Mouse (Mus musculus): ENCODE measurements around the gene Nell2. TPM values are rescaled to one million over a fixed set of nuclear protein-coding genes. Genes with fewer than 3 reads are reported as not detected.

The Nell2 gene
- 0.76 TPM for polyA plus RNA-seq (2021)

DNA sequence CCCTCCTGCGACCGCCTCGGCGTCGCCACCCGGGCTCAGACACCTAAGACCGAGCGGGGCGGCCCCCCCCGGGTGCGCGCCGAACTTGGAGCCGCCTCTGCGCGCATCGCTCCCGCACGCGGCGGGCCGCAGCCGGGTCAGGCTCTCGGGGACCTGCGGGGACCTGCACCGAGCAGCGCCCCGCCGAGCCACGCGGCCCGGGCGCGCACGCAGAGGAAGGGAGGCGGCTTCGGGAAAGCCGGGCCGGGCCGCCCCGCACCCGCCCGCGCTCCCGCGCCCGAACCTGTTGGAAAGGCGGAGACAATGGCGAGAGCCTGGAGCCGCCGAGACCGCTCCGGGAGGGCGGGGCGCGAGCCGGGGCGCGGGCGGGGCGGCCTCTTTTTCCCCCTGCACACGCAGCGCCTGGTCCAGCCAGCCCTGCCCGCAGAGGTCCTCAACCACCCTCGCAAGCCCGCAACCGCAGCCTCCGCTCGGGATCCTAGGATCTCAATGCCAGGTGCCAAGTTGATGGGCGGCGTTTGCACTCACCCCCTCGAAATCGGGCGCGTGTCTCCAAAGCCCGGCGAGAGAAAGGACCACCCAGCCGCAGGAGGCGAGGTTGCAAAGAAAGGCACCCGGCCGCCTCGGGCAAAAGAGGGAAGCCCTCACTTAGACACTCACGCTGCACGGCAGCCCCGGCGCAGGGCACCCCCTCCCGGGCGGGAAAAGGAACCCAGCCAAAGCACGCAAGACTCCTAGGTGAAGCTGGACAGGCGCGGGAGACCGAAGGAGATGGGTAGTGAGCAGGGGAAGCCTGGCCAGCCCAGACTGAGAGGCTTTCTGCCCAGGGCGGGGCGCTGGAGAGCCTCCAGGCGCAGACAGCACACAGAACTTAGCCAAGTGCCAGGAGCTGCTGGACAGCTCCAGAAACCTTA is at the start of gene Nell2:
TSS of gene Nell2 (minus strand) at position 612 of the 914 bp plus-strand sequence.
- TF ChIP-seq CTCF (IDR thresholded peaks at IDR 0.05), result peak; percentile 42

DNA sequence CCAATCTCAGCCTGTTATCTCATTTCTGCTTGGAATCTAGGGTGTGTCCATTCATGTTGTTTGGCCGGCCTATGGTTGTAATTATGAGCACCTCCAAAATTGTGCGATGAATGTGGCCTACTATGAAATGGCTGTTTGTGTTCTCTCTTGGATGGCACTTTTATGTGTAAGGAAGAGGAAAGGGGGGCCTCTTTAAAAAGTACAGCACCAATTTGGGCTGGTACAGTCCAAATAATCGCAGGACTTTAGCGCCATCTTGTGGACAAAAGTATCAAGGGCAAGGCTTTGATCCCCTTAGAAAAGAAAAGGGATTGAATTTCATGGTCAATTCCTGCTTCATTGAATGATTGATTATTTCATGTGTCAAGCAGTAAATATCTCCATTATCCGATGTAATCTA is 46.3 kb upstream of the Nell2 start:
- ATAC-seq, result no peak
- in situ Hi-C loops (cut with MboI; ENCODE audit: low pct_unique_long_range_greater_than_20kb), result loop anchor here (5.0 kb wide), 3 partner anchors 302 to 857 kb away; no protein-coding TSS in a partner anchor
- CTCF ChIA-PET, result interaction anchor here (0.7 to 3.3 kb wide), 3 partner anchors 11 to 806 kb away, joined by 3 to 21 read pairs (median 4); no protein-coding TSS in a partner anchor
- TF ChIP-seq CTCF (IDR thresholded peaks at IDR 0.05), result peak; percentile 74
- POLR2A ChIA-PET, result no interaction called here
- no peak for DNase-seq (ENCODE audit: low read depth, low spot score)
- peaks cover 25% of the 10 kb centered on the region for H3K27me3 ChIP-seq

More for the DNA sequence above, at the start of gene Nell2:
- H3K27me3 ChIP-seq, result peaks cover 37% of the 10 kb centered on the region
- in situ Hi-C loops (cut with MboI; ENCODE audit: low pct_unique_long_range_greater_than_20kb), result no loop called here
- no peak for DNase-seq (ENCODE audit: low read depth, low spot score)
- ChIA-PET CTCF (no interaction called here), POLR2A (no interaction called here)
- peak; percentile 56 for ATAC-seq

DNA sequence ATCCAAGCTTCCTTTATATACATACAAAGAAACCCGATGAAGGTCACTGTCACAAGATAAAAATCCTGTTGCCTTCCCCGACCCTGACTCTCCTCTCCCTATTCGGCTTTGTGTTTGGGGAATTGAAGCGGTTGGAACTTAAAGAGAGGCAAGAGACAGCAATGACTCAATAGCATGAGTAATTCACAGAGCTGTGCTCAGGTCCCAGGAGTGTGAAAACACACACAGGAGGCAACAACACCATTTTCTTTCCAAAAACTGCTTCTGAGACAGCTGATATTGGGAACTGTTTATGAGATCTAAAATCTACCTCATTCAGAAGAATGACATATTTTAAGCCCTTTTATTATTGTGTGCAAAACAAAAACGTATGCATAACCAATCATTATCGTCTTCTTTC is 41.2 kb upstream of the Nell2 start:
- ChIA-PET POLR2A (no interaction called here), CTCF (interaction anchor here (1.6 kb wide), 1 partner anchor 790 kb away, joined by 4 read pairs; no protein-coding TSS in a partner anchor)
- no peak for DNase-seq (ENCODE audit: low read depth, low spot score)
- ATAC-seq, result no peak
- H3K27me3 ChIP-seq, result peaks cover 11% of the 10 kb centered on the region
- no peak for TF ChIP-seq CTCF (IDR thresholded peaks at IDR 0.05)
- in situ Hi-C loops (cut with MboI; ENCODE audit: low pct_unique_long_range_greater_than_20kb), result loop anchor here (5.0 kb wide), 3 partner anchors 297 to 852 kb away; no protein-coding TSS in a partner anchor

DNA sequence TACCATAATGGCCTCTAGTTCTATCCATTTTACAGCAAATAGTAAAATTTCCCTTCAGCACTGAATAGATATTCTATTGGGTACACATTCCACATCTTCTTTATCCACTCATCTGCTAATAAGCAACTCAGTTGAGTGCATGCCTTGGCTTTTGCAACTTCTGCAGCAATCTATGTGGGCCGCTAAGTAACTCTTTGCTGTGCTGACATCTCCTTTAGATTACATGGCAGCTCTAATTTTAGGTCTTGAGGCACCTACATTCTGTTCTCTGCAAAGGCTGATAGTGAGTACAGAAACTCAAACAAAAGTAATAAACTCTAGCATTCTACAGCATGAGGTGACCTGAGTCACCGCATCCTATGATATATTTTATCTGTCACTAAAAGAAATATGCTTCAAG is 36.8 kb upstream of the Nell2 start:
- DNase-seq (ENCODE audit: low read depth, low spot score), result no peak
- POLR2A ChIA-PET, result no interaction called here
- in situ Hi-C loops (cut with MboI; ENCODE audit: low pct_unique_long_range_greater_than_20kb), result no loop called here
- no peak for TF ChIP-seq CTCF (IDR thresholded peaks at IDR 0.05)
- peaks cover 7% of the 10 kb centered on the region for H3K27me3 ChIP-seq
- ATAC-seq, result no peak
- CTCF ChIA-PET, result no interaction called here

DNA sequence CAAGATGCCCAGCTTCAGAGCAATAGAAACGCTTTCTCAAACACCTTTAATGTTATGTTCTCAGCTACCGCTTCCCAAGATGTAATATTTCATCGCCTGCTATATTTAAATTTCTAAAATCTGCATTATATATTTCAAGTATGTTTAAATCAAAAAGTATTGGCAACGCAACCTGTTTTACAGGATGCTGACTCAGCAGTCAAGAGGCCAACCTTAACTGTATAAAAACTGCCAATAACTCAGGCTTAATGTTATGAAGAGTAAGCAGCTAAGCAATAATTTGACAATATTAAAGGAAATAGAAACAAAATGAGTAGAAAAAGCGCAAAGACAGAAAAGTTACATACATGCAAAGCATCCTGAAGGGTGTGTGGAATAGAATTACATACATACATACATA is 32.9 kb upstream of the Nell2 start:
- POLR2A ChIA-PET, result no interaction called here
- ATAC-seq (no peak), DNase-seq (ENCODE audit: low read depth, low spot score) (no peak)
- H3K27me3 ChIP-seq, result peaks cover 8% of the 10 kb centered on the region
- CTCF ChIA-PET, result no interaction called here
- no peak for TF ChIP-seq CTCF (IDR thresholded peaks at IDR 0.05)
- in situ Hi-C loops (cut with MboI; ENCODE audit: low pct_unique_long_range_greater_than_20kb), result no loop called here

DNA sequence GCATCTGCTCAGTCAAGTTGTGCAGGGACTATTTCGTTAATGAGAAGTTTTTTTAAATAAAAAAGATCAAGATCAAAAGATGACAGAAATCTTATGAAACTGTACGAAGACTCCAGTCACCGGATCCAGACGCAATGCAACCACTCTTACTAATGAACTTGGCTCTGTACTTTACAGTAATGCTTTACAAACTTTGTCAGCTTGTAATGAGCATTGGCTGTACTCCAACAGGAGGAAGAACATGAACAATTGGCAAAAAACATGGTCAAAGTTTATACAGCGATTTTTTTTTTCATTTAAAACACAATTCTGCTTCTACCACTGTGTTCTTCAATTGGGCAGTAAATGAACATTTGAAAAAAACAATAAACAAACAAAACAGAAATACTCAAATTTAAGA is 21.7 kb upstream of the Nell2 start:
- no peak for ATAC-seq
- in situ Hi-C loops (cut with MboI; ENCODE audit: low pct_unique_long_range_greater_than_20kb), result no loop called here
- no peak for DNase-seq (ENCODE audit: low read depth, low spot score)
- no peak for TF ChIP-seq CTCF (IDR thresholded peaks at IDR 0.05)
- ChIA-PET POLR2A (no interaction called here), CTCF (no interaction called here)
- H3K27me3 ChIP-seq, result no peaks in the 10 kb centered on the region

DNA sequence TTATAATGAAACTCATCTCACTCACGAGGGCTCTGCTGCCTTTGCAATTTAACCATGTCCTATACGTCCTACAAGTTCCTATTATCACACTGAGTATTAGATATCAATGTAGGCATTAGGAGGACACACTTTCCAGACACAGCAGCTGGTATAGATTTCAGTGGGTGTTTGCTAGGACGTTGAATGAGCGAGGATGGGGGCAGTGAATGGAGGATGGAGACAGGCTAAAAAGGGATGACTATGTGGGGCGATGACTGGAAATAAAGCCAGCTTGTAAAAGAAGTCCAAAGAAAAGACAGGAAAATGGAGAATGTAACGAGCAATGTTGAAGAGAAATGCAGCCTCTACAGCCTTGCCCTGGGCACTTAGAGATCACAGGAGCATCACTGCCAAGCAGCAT is 14.3 kb upstream of the Nell2 start:
- DNase-seq (ENCODE audit: low read depth, low spot score) (no peak), ATAC-seq (no peak)
- in situ Hi-C loops (cut with MboI; ENCODE audit: low pct_unique_long_range_greater_than_20kb), result no loop called here
- ChIA-PET CTCF (no interaction called here), POLR2A (interaction anchor here (1.1 kb wide), 1 partner anchor 11 kb away, joined by 7 read pairs; no protein-coding TSS in a partner anchor)
- H3K27me3 ChIP-seq, result peaks cover 16% of the 10 kb centered on the region
- TF ChIP-seq CTCF (IDR thresholded peaks at IDR 0.05), result no peak

DNA sequence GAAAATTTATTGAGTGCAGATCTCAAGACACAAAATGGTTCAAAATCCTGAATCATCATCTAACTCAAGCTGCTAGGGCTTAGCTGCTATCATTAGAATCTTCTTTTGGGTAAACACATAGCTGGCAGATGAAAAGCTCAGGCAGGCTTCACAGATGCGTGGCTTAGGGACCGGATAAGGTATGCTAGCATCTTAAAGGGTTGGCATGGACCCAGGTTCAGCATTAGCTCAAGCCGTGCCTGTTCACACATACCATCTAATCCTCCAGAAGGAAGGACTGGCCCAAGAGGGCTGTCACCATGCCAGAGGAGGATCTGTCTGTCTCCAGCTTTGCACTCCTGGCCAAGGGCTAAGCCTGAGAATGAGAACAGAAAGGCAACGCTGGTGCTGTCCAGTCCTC is 8.4 kb upstream of the Nell2 start:
- CTCF ChIA-PET, result interaction anchor here (1.3 kb wide), 1 partner anchor 11 kb away, joined by 6 read pairs; no protein-coding TSS in a partner anchor
- no peak for DNase-seq (ENCODE audit: low read depth, low spot score)
- no peak for TF ChIP-seq CTCF (IDR thresholded peaks at IDR 0.05)
- in situ Hi-C loops (cut with MboI; ENCODE audit: low pct_unique_long_range_greater_than_20kb), result no loop called here
- H3K27me3 ChIP-seq, result peaks cover 17% of the 10 kb centered on the region
- POLR2A ChIA-PET, result no interaction called here
- no peak for ATAC-seq

DNA sequence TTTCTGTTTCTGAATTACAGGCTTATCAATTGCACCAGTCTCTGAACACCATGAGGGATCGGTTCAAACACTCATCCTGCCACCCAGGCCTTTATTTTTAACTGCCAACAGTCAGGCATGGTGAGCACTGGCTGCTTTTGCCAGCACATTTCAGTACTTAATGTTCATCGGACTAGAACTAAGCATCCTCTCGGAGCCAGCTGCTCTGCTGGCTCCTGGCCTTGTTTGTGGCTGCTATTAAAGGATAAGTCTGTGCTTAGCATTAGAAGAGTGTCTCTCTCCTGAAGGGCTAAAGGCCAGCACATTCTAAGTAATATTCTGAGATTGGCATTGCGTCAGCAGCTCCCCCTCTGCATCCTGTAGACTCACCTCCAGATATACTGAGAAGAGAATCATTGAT is 7.9 kb upstream of the Nell2 start:
- ATAC-seq (no peak), DNase-seq (ENCODE audit: low read depth, low spot score) (no peak)
- ChIA-PET POLR2A (no interaction called here), CTCF (interaction anchor here (1.3 kb wide), 1 partner anchor 10 kb away, joined by 6 read pairs; no protein-coding TSS in a partner anchor)
- H3K27me3 ChIP-seq, result peaks cover 17% of the 10 kb centered on the region
- in situ Hi-C loops (cut with MboI; ENCODE audit: low pct_unique_long_range_greater_than_20kb), result no loop called here
- no peak for TF ChIP-seq CTCF (IDR thresholded peaks at IDR 0.05)

DNA sequence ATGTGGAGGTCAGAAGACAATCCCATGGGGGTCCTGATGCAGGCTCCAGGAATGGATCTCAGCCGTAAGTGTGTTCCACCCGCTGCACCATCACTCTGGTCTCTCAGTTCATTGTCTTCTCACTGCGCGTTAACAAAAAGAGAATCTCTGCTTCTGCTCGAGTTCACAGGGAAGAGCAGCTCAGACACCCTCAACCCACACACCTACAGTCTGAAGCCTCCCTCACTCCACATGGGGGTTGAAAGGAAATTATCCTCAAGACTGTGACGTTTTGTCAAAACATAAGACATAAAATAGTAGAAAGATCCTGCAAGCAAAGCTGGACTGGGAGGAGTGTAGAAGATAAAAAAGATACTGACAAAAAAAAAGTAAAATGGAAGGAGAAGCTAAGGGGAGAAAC is 6.3 kb upstream of the Nell2 start:
- in situ Hi-C loops (cut with MboI; ENCODE audit: low pct_unique_long_range_greater_than_20kb), result no loop called here
- TF ChIP-seq CTCF (IDR thresholded peaks at IDR 0.05), result no peak
- peaks cover 17% of the 10 kb centered on the region for H3K27me3 ChIP-seq
- ChIA-PET POLR2A (no interaction called here), CTCF (interaction anchor here (0.6 kb wide), 1 partner anchor 767 kb away, joined by 3 read pairs; no protein-coding TSS in a partner anchor)
- no peak for ATAC-seq
- DNase-seq (ENCODE audit: low read depth, low spot score), result no peak

DNA sequence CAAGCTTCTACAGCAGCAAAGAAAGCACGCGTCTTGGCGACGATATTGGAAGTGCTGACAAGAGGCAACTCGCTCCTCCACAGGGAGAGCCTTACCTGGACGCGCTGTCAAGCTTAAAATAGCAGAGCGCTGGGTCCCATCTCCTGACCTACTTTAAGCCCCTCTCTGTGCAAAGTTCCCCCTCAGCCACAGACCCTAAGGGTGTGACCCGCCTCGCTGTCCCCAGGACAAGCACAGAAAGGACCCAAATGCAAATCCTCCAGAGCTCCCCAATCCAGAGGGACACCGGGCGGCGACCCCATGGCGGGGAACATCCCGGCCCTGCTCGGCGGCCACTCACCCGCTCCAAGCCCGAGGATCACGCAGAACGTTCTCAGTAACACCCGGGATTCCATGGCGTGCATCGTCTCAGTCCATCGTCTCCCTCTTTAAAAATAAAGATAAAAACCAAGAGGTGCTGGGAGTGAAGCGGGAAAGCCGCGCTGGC is 855 bp downstream of the Nell2 start:
- ATAC-seq, result no peak
- no peak for DNase-seq (ENCODE audit: low read depth, low spot score)
- peaks cover 34% of the 10 kb centered on the region for H3K27me3 ChIP-seq
- in situ Hi-C loops (cut with MboI; ENCODE audit: low pct_unique_long_range_greater_than_20kb), result no loop called here
- ChIA-PET POLR2A (interaction anchor here (0.6 kb wide), 1 partner anchor 36 kb away, joined by 3 read pairs; no protein-coding TSS in a partner anchor), CTCF (no interaction called here)
- no peak for TF ChIP-seq CTCF (IDR thresholded peaks at IDR 0.05)

Data from Patski (cell line).